Mouse (Mus musculus) liver, adult 2 months (tissue): ENCODE measurements around the gene Evl.

Experiments
- CTCF ChIP-seq: fragments of 200-500 bp; IDR thresholded peaks from 2 replicates; pipeline ENCODE4 v1.5.1; 2011; ENCODE audit warnings: low read depth, low read length, control low read depth
- POLR2A ChIP-seq: fragments of 200-500 bp; IDR thresholded peaks from 2 replicates; pipeline ENCODE4 v1.6.1; 2011; ENCODE audit warnings: low read length, control low read depth; ENCODE audit not compliant: insufficient read depth; ENCODE audit errors: extremely low read depth

GRCm38 (mm10) chr12:108617511-108617910 lies 63.0 kb downstream of the Evl start:
- TF ChIP-seq CTCF, result no peak
- no peak for TF ChIP-seq POLR2A
